Mouse (Mus musculus): ENCODE measurements around the gene Piwil1. TPM values are rescaled to one million over a fixed set of nuclear protein-coding genes. Genes with fewer than 3 reads are reported as not detected.

Piwil1 gene
- polyA plus RNA-seq, 1 experiment from 2014 or later, result not detected

DNA sequence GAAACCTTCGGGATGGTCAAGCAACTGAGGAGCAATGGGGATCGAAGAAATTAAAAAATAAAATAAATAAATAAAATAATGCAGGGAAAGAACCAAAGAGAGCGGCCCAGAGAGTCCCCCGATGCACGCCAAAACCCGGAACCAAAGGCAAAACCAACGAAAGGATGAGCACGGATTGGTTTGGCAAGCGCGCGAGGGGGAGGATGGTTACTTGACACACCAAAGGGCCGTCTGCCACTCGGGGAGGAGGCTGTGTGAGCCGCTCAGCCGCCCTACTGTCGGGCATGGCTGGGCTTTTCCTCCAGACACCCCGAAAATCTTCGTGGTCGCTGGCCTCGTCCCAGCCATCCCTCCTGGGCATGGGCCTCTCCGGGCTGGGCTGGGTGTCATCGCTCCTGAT is 79.3 kb downstream of the Piwil1 start:
- no peak overlapping the region for H3K4me2 ChIP-seq (ENCODE audit: low read length)
- H3K27me3 ChIP-seq (ENCODE audit: control insufficient read depth, insufficient read depth, low read length), result no peaks in the 10 kb centered on the region
- ATAC-seq (ENCODE audit: insufficient number of reproducible peaks, insufficient read depth, low FRiP score, low read depth), result no peak
- peaks cover 5% of the 10 kb centered on the region; the same call in 1 of the 2 replicates for H3K9me3 ChIP-seq (ENCODE audit: control insufficient read depth, low read length)
- H3K4me3 ChIP-seq (ENCODE audit: control insufficient read depth in 1 of 2, insufficient read depth in 1 of 2, low read depth in 1 of 2, low read length in 2 of 2), result no peak overlapping the region
- no peaks in the 10 kb centered on the region for H3K36me3 ChIP-seq (ENCODE audit: control insufficient read depth, insufficient read depth, low read length)
- no peaks in the 10 kb centered on the region for H3K4me1 ChIP-seq (ENCODE audit: control insufficient read depth in 2 of 2, insufficient read depth in 2 of 2, low read length in 2 of 2)
- H3K27ac ChIP-seq (replicated peaks in 1 of 2; ENCODE audit: control insufficient read depth in 1 of 2, insufficient read depth in 1 of 2, low read depth in 2 of 2, low read length in 2 of 2), result no peak overlapping the region
- 72% methylated on average over 22 of the region's 22 CpGs for WGBS
- no peak overlapping the region for H3K9ac ChIP-seq (ENCODE audit: low read length)

DNA sequence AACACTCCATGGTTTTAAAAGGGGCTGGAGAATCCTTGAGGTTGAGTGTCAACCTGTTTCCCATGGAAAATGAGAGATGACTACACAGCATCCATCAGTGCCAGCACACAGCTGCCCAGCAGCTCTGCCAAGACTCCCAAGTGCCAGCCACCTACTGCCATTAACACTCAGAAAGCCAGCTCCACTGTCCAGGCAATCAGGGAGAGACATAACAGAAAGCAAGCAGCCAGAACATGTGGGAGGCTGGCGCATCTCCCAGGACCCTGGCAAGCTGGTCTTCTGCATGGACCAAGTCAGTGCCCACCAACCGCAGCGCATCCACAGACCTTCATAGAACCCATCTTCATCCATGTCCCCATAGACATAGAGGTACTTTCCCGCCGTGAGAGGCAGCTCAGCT is 98.3 kb downstream of the Piwil1 start:
- H3K36me3 ChIP-seq (ENCODE audit: control insufficient read depth, insufficient read depth, low read length), result no peaks in the 10 kb centered on the region
- no peaks in the 10 kb centered on the region for H3K4me1 ChIP-seq (ENCODE audit: control insufficient read depth in 2 of 2, insufficient read depth in 2 of 2, low read length in 2 of 2)
- no peak overlapping the region for H3K27ac ChIP-seq (replicated peaks in 1 of 2; ENCODE audit: control insufficient read depth in 1 of 2, insufficient read depth in 1 of 2, low read depth in 2 of 2, low read length in 2 of 2)
- H3K9me3 ChIP-seq (ENCODE audit: control insufficient read depth, low read length), result peaks cover 6% of the 10 kb centered on the region; the same call in 1 of the 2 replicates
- H3K4me2 ChIP-seq (ENCODE audit: low read length), result no peak overlapping the region
- H3K9ac ChIP-seq (ENCODE audit: low read length), result no peak overlapping the region
- no peaks in the 10 kb centered on the region for H3K27me3 ChIP-seq (ENCODE audit: control insufficient read depth, insufficient read depth, low read length)
- no peak overlapping the region for H3K4me3 ChIP-seq (ENCODE audit: control insufficient read depth in 1 of 2, insufficient read depth in 1 of 2, low read depth in 1 of 2, low read length in 2 of 2)
- no peak for ATAC-seq (ENCODE audit: insufficient number of reproducible peaks, insufficient read depth, low FRiP score, low read depth)
- 68% methylated on average over 5 of the region's 5 CpGs for WGBS

Other genes starting within 250 kb of the Piwil1 start
- gene Fzd10, start 101.7 kb upstream of the Piwil1 start, polyA plus RNA-seq (2014; fragmentation: Nextera tagmentation; extraction: Ambion mirVana), result 0.23 and 0.39 TPM in 2 replicates